Mouse (Mus musculus) midbrain, embryonic 10.5 days (tissue): ENCODE results near the gene Gm20388. TPM values are rescaled to one million over a fixed set of nuclear protein-coding genes. Genes with fewer than 3 reads are reported as not detected.

Source experiments
- DNase-seq: peaks from one replicate; pipeline ENCODE4 v3.0.0-alpha.2; 2017; ENCODE audit warnings: low spot score
- H3K27ac ChIP-seq: fragments of 300-500 bp; sonication (generic); replicated peaks from 2 replicates; pipeline ENCODE4 v1.5.1; 2016; ENCODE audit warnings: mild to moderate bottlenecking
- H3K27me3 ChIP-seq: fragments of 300-500 bp; sonication (generic); 2 replicates; pipeline ENCODE4 v1.6.1; 2016; ENCODE audit warnings: low read depth, mild to moderate bottlenecking; ENCODE audit not compliant: poor library complexity, severe bottlenecking
- H3K36me3 ChIP-seq: fragments of 300-500 bp; sonication (generic); 2 replicates; pipeline ENCODE4 v1.6.1; 2016; ENCODE audit warnings: mild to moderate bottlenecking, moderate library complexity
- H3K4me1 ChIP-seq: fragments of 300-500 bp; sonication (generic); 2 replicates; pipeline ENCODE4 v1.6.1; 2016
- H3K4me3 ChIP-seq: fragments of 300-500 bp; sonication (generic); 2 replicates; pipeline ENCODE4 v1.5.1; 2016; ENCODE audit warnings: mild to moderate bottlenecking, moderate library complexity
- H3K9me3 ChIP-seq: fragments of 300-500 bp; sonication (generic); replicated peaks from 2 replicates; pipeline ENCODE4 v1.6.1; 2016; ENCODE audit warnings: mild to moderate bottlenecking
- WGBS: fragments of 180-500 bp; shearing (Covaris S2); methylation state at CpG from one replicate; pipeline ENCODE4 v1.1.7; 2016; 5-methylcytosine and 5-hydroxymethylcytosine counted together
- polyA plus RNA-seq: library from polyadenylated mRNA; unstranded; fragments of >200 nt; fragmentation: Nextera tagmentation; extraction: Ambion mirVana; gene quantifications from 2 replicates; pipeline ENCODE4 v1.2.1, GENCODE M21; 2016

Gm20388 gene
- polyA plus RNA-seq, 1 experiment from 2014 or later = 7.1 TPM

DNA sequence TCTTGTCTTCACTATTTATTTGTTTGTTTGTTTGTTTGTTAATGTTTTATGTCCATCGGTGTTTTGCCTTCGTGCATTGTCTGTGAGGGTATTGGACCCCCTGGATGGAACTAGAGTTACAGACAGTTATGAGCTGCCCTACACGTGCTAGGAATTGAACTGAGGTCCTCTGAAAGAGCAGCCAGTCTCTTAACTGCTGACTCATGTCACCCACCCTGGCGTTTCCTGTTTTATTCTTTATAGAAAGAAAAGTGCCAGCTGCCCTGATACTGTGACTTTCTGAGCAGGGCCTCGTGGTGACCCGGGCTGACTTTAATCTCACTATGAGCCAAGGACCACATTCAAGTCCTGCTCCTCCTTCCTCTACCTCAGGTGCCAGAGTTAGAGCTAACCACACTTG, 2504.9 kb downstream of the Gm20388 start:
- Histone ChIP-seq H3K4me1 (no peaks in the 10 kb centered on the region; the same call in 1 of the 2 replicates), H3K9me3 (no peaks in the 10 kb centered on the region), H3K36me3 (peaks cover 90% of the 10 kb centered on the region), H3K4me3 (no peak overlapping the region), H3K27me3 (no peaks in the 10 kb centered on the region), H3K27ac (no peak overlapping the region)
- 94% methylated on average over 6 of the region's 6 CpGs for WGBS
- no peak for DNase-seq

DNA sequence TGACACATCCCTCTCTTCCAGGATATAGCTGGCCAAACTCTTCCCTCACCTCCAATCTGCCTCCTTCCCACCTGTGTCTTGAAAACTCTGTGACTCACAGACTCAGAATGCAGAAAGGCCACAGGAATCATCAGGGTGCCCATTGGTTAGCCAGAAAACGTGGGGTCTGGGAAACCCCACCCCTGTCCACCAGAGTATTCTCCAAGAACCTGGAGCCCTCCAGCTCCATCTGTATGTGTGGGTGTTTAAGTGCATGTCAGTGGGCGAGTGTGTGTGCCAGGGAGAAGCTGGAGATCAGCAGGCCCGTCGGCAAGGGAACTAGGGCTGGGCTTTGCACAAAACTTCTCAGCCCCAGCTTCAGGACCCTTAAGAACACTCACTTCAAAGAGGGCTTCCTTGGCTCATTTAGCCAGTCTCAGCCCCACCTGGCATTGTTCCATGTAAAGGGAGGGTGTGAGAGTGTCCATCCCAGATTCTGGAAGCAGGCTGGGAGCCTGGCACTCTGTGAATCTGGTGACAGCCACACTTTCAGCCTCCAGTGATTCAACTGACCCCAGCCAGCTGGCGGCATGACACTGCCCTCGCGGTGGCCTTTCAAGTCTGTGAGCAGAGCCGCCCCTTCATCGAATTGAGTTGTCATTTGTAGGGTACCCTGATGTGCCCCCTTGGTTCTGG, 2509.4 kb downstream of the Gm20388 start:
- Histone ChIP-seq H3K27ac (no peak overlapping the region), H3K4me3 (no peak overlapping the region), H3K27me3 (no peaks in the 10 kb centered on the region), H3K36me3 (peaks cover 50% of the 10 kb centered on the region), H3K9me3 (no peaks in the 10 kb centered on the region), H3K4me1 (no peaks in the 10 kb centered on the region; the same call in 1 of the 2 replicates)
- no peak for DNase-seq
- WGBS = 77% methylated on average over 9 of the region's 9 CpGs

DNA sequence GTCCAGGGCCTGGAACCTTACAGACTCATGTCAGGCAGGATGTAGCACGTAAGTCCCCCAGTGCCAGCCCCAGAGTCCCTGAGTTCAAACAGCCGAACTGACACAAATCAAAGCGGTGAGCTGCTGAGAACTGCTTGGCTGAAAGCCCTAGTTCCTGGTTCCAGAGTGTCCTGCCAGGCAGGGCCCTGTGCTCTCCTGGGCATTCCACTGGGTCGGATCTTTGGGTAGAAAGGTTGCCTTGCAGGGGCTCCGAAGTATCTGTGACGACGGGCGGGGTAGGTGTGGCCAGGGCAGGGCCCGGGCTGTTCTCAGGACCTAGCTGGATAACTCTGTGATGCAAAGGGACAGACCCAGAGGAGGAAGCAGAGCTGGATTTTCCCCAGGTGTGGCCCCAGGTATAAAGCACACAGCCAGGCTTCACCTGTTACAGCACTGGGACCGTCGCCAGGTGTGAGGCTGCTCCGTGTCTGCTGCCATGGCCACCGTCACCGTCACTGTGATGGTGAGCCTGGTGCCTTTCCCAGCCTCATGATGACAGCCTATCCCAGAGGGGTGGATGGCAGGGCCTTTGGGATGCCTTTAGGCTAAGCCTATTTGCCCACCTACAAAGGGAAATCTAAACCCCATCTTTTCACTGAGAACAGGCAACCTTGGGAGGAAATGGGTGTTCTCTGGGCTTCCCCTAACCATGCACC, 2510.9 kb downstream of the Gm20388 start, which contains the start of gene Il17c:
TSS of gene Il17c (plus strand) at position 645 of the 695 bp plus-strand sequence.
- 88% methylated on average over 14 of the region's 14 CpGs for WGBS

DNA sequence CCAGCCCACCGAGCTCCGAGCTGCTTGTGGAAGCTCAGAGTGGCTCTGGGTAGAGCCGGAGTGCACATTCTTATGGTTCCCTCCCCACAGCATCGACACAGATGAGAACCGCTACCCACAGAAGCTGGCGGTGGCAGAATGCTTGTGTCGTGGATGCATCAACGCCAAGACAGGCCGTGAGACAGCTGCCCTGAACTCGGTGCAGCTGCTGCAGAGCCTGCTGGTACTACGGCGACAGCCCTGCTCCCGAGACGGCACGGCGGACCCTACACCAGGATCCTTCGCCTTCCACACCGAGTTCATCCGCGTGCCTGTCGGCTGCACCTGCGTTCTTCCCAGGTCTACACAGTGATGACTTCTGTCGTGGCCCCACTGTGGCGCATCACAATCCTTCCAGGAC, 2512.6 kb downstream of the Gm20388 start:
- H3K4me3 ChIP-seq = no peak overlapping the region
- WGBS = 89% methylated on average over 24 of the region's 24 CpGs

More for the DNA sequence above, 2510.9 kb downstream of the Gm20388 start, which contains the start of gene Il17c:
- no peak for DNase-seq
- Histone ChIP-seq H3K9me3 (no peaks in the 10 kb centered on the region), H3K27me3 (no peaks in the 10 kb centered on the region), H3K27ac (no peak within 1 kb of the TSS), H3K36me3 (peaks cover 35% of the 10 kb centered on the region), H3K4me1 (no peaks in the 10 kb centered on the region; the same call in 1 of the 2 replicates), H3K4me3 (no peak within 1 kb of the TSS)

DNA sequence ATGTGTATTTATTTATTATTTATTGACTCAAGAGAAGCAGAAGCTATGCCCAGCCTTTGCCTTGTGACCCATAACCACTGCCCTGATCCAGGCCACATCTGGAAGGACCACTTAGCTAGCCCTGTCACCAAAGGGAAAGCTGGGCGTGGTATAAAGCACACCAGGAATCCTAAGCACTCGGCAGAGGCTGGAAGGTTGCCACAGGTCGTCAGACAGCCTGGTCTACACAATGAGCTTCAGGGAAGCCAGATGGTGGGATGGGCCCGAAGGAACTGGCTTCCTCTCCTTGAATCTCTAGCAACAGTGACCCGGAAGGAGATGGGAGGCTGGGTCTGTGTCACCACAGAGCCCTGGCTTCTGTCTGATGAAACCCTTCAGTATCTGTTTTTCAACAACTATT, 2513.0 kb downstream of the Gm20388 start:
- Histone ChIP-seq H3K27me3 (no peaks in the 10 kb centered on the region), H3K4me1 (no peaks in the 10 kb centered on the region; the same call in 1 of the 2 replicates), H3K27ac (no peak overlapping the region), H3K4me3 (no peak overlapping the region), H3K9me3 (no peaks in the 10 kb centered on the region), H3K36me3 (peaks cover 14% of the 10 kb centered on the region)
- 63% methylated on average over 5 of the region's 5 CpGs for WGBS
- DNase-seq = no peak

More for the DNA sequence above, 2512.6 kb downstream of the Gm20388 start:
- Histone ChIP-seq H3K27me3 (no peaks in the 10 kb centered on the region), H3K27ac (no peak overlapping the region), H3K36me3 (peaks cover 18% of the 10 kb centered on the region), H3K4me1 (no peaks in the 10 kb centered on the region; the same call in 1 of the 2 replicates), H3K9me3 (no peaks in the 10 kb centered on the region)
- DNase-seq = no peak

DNA sequence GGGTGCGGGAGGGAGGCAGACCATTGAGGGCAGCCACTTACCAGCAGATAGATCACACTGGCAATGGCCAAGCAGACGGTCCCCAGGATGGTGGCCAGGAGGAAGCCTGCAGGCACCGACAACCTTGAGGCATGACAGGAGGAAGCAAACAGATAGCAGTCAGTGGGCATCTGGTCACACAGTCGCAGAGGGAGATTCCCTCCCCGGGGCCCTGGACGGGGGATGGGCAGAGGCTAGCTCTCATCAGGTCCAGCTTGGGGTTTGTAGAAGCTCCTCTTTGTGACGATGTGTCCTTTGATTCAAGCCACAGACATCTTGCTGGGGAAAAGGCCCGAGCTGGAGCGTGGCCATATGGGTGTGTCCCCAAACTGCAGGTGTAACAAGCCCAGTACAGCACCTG, 2515.5 kb downstream of the Gm20388 start:
- no peaks in the 10 kb centered on the region for H3K9me3 ChIP-seq
- no peak overlapping the region for H3K27ac ChIP-seq
- no peaks in the 10 kb centered on the region for H3K27me3 ChIP-seq
- H3K4me1 ChIP-seq = peaks cover 3% of the 10 kb centered on the region; the same call in 1 of the 2 replicates
- H3K4me3 ChIP-seq = no peak overlapping the region
- no peak for DNase-seq
- WGBS = 82% methylated on average over 9 of the region's 9 CpGs
- H3K36me3 ChIP-seq = 0 out of 2 replicates have a peak, but pooled peaks cover 5% of the 10 kb centered on the region

DNA sequence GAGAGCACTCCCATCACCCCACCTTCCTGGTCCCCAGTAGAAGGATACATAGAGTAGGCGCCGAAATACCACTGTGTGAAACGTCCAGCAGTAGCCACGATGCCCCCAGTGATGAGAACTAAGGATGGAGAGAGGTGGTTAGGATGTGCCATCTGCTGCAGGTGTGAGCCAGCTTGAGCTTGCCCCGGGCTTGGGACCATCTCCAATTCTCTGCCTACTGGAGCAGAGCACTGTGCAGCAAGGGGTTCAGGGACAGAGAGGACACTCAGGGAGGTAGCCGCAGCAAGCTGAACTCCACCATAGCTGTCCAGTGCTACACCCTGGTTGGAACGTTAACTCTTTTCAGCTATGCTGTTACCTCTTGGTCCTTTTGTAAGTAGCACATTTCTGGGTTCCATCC, 2517.0 kb downstream of the Gm20388 start:
- WGBS = 90% methylated on average over 7 of the region's 7 CpGs

DNA sequence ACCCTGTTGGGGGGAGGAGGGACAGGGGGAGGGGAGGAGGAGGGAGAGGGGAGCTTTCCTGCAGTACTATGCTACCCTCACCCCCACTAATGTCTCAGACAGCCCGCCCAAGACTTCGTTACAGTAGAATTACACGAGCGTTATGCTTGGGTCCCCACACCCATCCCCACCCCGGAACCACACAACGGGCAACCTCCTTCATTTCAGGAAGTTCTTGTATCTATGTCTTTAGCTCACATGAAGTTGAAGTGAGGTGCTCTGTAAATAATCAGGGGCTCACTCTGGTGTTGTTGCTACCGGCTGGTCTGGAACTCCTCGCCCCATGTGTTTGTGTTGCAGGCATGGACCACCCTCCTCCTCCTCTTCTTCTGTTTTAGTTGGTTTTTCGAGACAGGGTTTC, 2517.5 kb downstream of the Gm20388 start:
- no peaks in the 10 kb centered on the region for H3K9me3 ChIP-seq
- no peak overlapping the region for H3K27ac ChIP-seq
- 86% methylated on average over 9 of the region's 9 CpGs for WGBS
- H3K27me3 ChIP-seq = peaks cover 9% of the 10 kb centered on the region; the same call in 1 of the 2 replicates
- DNase-seq = no peak
- H3K36me3 ChIP-seq = 0 out of 2 replicates have a peak, but pooled peaks cover 5% of the 10 kb centered on the region
- H3K4me3 ChIP-seq = no peak overlapping the region
- H3K4me1 ChIP-seq = peaks cover 23% of the 10 kb centered on the region

More for the DNA sequence above, 2517.0 kb downstream of the Gm20388 start:
- H3K27ac ChIP-seq = no peak overlapping the region
- DNase-seq = no peak
- 0 out of 2 replicates have a peak, but pooled peaks cover 5% of the 10 kb centered on the region for H3K36me3 ChIP-seq
- H3K4me3 ChIP-seq = no peak overlapping the region
- peaks cover 18% of the 10 kb centered on the region for H3K4me1 ChIP-seq
- no peaks in the 10 kb centered on the region for H3K9me3 ChIP-seq
- 0 out of 2 replicates have a peak, but pooled peaks cover 9% of the 10 kb centered on the region for H3K27me3 ChIP-seq

DNA sequence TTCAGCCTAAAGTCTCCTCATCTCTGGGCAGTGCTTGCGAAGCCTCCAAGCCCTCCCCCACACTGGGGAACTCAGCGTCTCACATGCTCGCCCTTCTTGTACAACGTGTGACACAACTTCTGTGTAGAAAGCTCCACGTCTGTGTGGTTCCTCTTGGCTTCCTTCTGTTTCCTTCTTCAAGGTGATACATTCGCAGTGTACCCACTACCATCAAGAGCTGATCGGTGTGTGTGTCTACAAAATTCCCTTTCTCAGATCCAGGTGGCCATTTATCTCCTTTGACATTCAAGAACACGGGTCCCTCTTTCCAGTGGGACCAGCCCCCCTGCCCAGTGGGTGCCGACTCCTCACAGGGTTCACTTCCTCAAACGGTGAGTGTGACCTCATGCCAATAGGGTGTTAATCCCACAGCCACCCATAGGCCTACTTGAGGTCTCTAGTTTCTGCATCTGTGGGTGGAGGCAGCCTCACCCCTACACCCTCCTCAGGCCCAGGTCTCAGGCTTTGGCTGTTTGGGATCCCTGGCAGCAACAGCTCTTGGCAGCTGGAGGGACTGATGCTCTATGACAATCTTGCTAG, 2519.5 kb downstream of the Gm20388 start:
- H3K27me3 ChIP-seq = peaks cover 9% of the 10 kb centered on the region; the same call in 1 of the 2 replicates
- H3K4me3 ChIP-seq = no peak overlapping the region
- 85% methylated on average over 10 of the region's 10 CpGs for WGBS
- H3K4me1 ChIP-seq = peaks cover 28% of the 10 kb centered on the region
- no peak for DNase-seq
- no peaks in the 10 kb centered on the region for H3K9me3 ChIP-seq
- peaks cover 20% of the 10 kb centered on the region for H3K36me3 ChIP-seq
- no peak overlapping the region for H3K27ac ChIP-seq

DNA sequence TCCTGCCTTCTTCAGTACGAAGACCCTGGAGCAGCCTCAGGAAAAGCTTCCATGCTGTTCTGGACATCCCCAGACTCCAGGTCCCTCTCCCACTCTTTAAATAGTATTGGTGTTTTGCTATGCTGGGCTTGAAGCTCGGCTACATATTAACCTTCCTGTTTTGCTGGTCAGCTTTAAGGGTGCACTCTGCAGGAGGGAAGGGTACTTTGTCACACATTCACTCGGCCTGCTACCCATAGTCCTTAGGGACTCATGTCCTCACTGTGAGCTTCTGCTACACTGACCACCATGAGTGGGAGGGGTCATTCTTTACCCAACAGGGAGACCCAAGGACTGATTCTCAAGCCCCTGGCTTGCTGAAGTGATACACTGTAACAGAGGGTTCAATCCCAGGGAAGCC, 2520.0 kb downstream of the Gm20388 start:
- Histone ChIP-seq H3K9me3 (no peaks in the 10 kb centered on the region), H3K27me3 (peaks cover 9% of the 10 kb centered on the region; the same call in 1 of the 2 replicates), H3K4me1 (peaks cover 28% of the 10 kb centered on the region), H3K27ac (no peak overlapping the region), H3K4me3 (no peak overlapping the region), H3K36me3 (peaks cover 25% of the 10 kb centered on the region)
- 84% methylated on average over 3 of the region's 3 CpGs for WGBS
- DNase-seq = no peak

DNA sequence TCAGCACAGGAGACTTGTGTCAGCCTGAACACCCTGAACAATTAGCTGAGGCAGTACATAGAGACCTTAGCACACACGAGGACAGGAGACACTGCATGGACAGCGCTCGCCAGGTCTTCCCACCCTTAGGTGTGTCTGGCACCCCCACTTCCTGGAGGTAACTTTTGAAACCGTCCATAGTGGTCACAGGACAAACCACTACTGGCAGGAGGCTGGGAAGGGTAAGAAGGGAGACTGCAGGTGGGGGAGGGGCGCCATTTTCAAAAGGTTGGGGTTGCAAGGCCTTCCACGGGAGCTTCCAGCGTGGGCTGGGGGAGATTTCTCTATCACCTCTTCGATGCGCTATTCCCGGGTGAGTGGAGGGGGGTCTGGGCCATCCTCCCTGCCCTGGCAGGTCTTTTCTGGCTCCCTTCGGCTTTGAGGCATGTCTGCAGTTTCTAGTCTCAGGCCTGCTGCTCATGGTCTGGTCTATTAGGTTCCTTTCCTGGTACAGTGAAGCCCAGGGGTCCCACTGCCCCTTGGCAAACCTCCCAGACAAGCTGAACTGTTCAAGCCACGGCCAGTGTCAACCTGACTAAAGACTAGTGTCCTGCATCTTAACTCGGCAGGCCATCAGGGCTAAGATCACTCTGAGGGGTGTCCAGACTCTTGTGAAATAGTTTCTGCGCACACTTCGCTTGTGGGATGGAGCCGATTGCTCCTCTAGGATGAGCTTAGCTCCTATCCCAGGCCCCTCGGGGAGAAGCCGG, 2521.2 kb downstream of the Gm20388 start:
- Histone ChIP-seq H3K27ac (peak overlapping the region; percentile 79), H3K4me1 (peaks cover 28% of the 10 kb centered on the region), H3K4me3 (peak overlapping the region; percentile 57), H3K27me3 (peaks cover 9% of the 10 kb centered on the region; the same call in 1 of the 2 replicates), H3K9me3 (no peaks in the 10 kb centered on the region), H3K36me3 (peaks cover 37% of the 10 kb centered on the region)
- DNase-seq = no peak
- 38% methylated on average over 18 of the region's 18 CpGs for WGBS
